Comparison of ENCODE assay signal across 19 mouse cellular contexts in the genomic region with DNA sequence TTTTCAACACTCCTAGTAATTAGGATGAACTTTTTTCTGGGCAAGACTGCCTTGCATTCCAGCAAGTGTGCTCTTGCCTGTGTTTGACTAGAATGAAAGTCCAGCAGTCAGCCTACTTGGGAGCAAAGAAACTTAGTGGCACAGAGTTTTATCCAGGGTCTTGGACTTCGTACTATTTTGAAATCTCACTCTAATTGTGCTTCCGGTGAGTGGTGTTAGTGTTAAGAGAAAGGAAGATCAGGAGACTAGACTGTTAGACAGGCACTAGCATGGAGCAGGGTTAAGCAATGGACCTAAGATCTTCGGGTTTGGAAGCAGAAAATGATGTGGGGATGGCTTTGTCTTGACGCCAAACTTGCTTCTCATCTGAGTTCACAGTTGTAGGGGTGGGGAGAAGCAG.
"Had no signal": no experiment of that assay in that cellular context is flagged by ENCODE, and none has a peak within 500 bp of the region (broad histone marks: within the 10 kb centered on the region; RNA-seq: fewer than 3 reads in every experiment).

No protein-coding gene starts in this region.

- H3K4me3 ChIP-seq: liver, embryonic 13.5 days; lung, embryonic 15.5 days; midbrain, embryonic 10.5 days; midbrain, embryonic 12.5 days; myocyte; neural tube, embryonic 13.5 days; neural tube, embryonic 15.5 days; stomach, embryonic 15.5 days had no signal

- DNase-seq: liver, embryonic 13.5 days; lung, adult 2 months; lung, postnatal 10 days; midbrain, embryonic 14.5 days; retina, postnatal 1 day; right cerebral cortex, adult 18-20 months; right cerebral cortex, postnatal 25 days; thymus, adult 2 months; thymus, postnatal 25 days; thymus, postnatal 4 days had no signal

- H3K27ac ChIP-seq: liver, embryonic 13.5 days; lung, embryonic 15.5 days; midbrain, embryonic 10.5 days; midbrain, embryonic 12.5 days; neural tube, embryonic 13.5 days; neural tube, embryonic 15.5 days; stomach, embryonic 15.5 days; stomach, postnatal 0 days had no signal

- H3K4me2 ChIP-seq: liver, embryonic 13.5 days; lung, embryonic 15.5 days; midbrain, embryonic 12.5 days; neural tube, embryonic 13.5 days; neural tube, embryonic 15.5 days; stomach, embryonic 15.5 days had no signal

- H3K4me1 ChIP-seq: lung, embryonic 15.5 days; midbrain, embryonic 10.5 days; midbrain, embryonic 12.5 days; neural tube, embryonic 13.5 days; neural tube, embryonic 15.5 days; stomach, embryonic 15.5 days had no signal

- H3K27me3 ChIP-seq: liver, embryonic 13.5 days; lung, embryonic 15.5 days; midbrain, embryonic 12.5 days; neural tube, embryonic 13.5 days; neural tube, embryonic 15.5 days; stomach, embryonic 15.5 days had no signal

- H3K36me3 ChIP-seq: liver, embryonic 13.5 days; lung, embryonic 15.5 days; midbrain, embryonic 10.5 days; midbrain, embryonic 12.5 days; neural tube, embryonic 13.5 days; neural tube, embryonic 15.5 days; stomach, embryonic 15.5 days had no signal

- H3K9ac ChIP-seq: liver, embryonic 13.5 days; lung, embryonic 15.5 days; midbrain, embryonic 12.5 days; neural tube, embryonic 13.5 days; neural tube, embryonic 15.5 days; stomach, embryonic 15.5 days had no signal

- H3K9me3 ChIP-seq: liver, embryonic 13.5 days; lung, embryonic 15.5 days; midbrain, embryonic 10.5 days; midbrain, embryonic 12.5 days; neural tube, embryonic 13.5 days; neural tube, embryonic 15.5 days; stomach, embryonic 15.5 days had no signal

- ATAC-seq: midbrain, embryonic 16.5 days had no signal
